Mouse (Mus musculus) forebrain, embryonic 12.5 days (tissue): ENCODE data around the gene Pcnx2. TPM values are rescaled to one million over a fixed set of nuclear protein-coding genes. Genes with fewer than 3 reads are reported as not detected.

Source experiments
- ATAC-seq: fragments of 200-750 bp; cut with Nextera tagmentation; 2 replicates; pipeline ENCODE4 v1.8.0; 2017; ENCODE audit warnings: moderate TSS enrichment; ENCODE audit not compliant: low FRiP score
- H3K27ac ChIP-seq: fragments of 300-500 bp; sonication (generic); 2 replicates; pipeline ENCODE4 v1.5.1; 2016; ENCODE audit warnings: mild to moderate bottlenecking
- H3K27me3 ChIP-seq: fragments of 300-500 bp; sonication (generic); 2 replicates; pipeline ENCODE4 v1.6.1; 2016; ENCODE audit warnings: mild to moderate bottlenecking
- H3K36me3 ChIP-seq: fragments of 300-500 bp; sonication (generic); replicated peaks from 2 replicates; pipeline ENCODE4 v1.6.1; 2016; ENCODE audit warnings: mild to moderate bottlenecking
- H3K4me1 ChIP-seq: fragments of 300-500 bp; sonication (generic); 2 replicates; pipeline ENCODE4 v1.6.1; 2016
- H3K4me2 ChIP-seq: fragments of 300-500 bp; sonication (generic); 2 replicates; pipeline ENCODE4 v1.6.1; 2016; ENCODE audit warnings: mild to moderate bottlenecking, moderate library complexity
- H3K4me3 ChIP-seq: fragments of 300-500 bp; sonication (generic); replicated peaks from 2 replicates; pipeline ENCODE4 v1.5.1; 2016; ENCODE audit warnings: mild to moderate bottlenecking
- H3K9ac ChIP-seq: fragments of 300-500 bp; sonication (generic); 2 replicates; pipeline ENCODE4 v1.6.1; 2016; ENCODE audit warnings: mild to moderate bottlenecking
- H3K9me3 ChIP-seq: fragments of 300-500 bp; sonication (generic); 2 replicates; pipeline ENCODE4 v1.6.1; 2016
- WGBS: fragments of 180-500 bp; shearing (Covaris S2); methylation state at CpG from one replicate; pipeline ENCODE4 v1.1.7; 2016; 5-methylcytosine and 5-hydroxymethylcytosine counted together
- polyA plus RNA-seq: library from polyadenylated mRNA; unstranded; fragments of >200 nt; fragmentation: Nextera tagmentation; extraction: Ambion mirVana; gene quantifications from 2 replicates; pipeline ENCODE4 v1.2.1, GENCODE M21; 2016

Pcnx2 gene
- polyA plus RNA-seq, 1 experiment from 2014 or later, result 1.3 TPM

DNA sequence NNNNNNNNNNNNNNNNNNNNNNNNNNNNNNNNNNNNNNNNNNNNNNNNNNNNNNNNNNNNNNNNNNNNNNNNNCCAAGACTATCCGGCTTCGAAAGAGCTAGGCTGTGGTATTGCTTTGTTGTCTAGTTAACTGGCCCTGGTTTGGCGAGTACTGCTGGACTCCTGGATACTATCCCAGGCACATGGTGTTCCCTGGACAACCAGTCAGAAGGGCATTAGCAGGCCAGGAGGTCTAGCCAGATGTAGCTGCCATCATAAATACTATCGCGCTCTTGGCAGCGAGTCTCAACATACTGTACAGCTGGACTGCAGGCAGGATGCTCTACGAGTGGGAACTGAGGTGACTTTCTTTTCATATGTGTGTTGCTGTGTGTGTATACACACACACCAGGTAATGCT is 175.4 kb downstream of the Pcnx2 start:
- no peak for ATAC-seq
- WGBS, result 94% methylated on average over 7 of the region's 7 CpGs
- H3K27me3 ChIP-seq, result no peaks in the 10 kb centered on the region
- no peak overlapping the region for H3K4me3 ChIP-seq
- H3K9me3 ChIP-seq, result no peaks in the 10 kb centered on the region
- H3K4me1 ChIP-seq, result no peaks in the 10 kb centered on the region
- H3K4me2 ChIP-seq, result no peak overlapping the region
- no peak overlapping the region for H3K9ac ChIP-seq
- H3K27ac ChIP-seq, result no peak overlapping the region
- H3K36me3 ChIP-seq, result no peaks in the 10 kb centered on the region

DNA sequence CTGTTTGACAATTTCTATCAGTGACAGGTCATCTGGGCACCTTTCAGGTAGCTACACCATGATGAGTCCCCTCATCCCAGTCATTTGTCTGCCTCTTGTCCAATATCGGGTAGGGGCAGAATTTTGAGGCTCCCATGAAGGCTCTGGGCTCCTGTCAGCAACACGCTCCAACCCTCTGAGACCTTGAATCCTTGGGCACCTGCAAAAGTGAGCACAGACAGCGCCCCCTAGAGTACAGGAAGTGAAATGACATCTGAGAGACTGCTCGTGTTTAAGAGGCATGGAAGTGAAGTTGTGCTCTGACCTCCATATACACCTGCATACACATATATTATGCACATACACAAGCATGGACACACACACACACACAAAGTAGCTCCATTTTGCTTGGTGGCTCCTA is 179.2 kb downstream of the Pcnx2 start:
- Histone ChIP-seq H3K4me1 (peaks cover 12% of the 10 kb centered on the region; the same call in 1 of the 2 replicates), H3K9me3 (no peaks in the 10 kb centered on the region), H3K4me2 (no peak overlapping the region), H3K27me3 (no peaks in the 10 kb centered on the region), H3K4me3 (no peak overlapping the region), H3K36me3 (no peaks in the 10 kb centered on the region), H3K9ac (no peak overlapping the region), H3K27ac (no peak overlapping the region)
- no peak for ATAC-seq
- 60% methylated on average over 4 of the region's 4 CpGs for WGBS

DNA sequence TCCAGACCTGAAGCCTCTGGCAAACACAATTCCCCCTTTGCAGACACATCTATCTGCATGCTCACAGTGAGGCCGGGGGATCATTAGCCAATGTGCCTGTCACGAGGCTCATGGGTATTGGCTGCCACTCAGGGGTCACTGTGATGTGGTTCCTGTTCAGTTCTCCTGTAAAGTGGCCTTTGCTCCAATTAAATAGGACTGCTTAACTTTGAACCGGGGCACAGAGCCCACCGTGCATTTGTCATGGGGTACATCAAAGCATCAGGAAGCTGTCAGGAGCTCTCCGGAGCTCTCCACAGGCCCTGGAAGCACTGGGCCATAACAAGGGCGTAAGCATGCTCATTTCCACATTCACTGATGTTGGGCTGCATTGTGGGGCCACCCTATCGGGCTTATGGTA is 181.5 kb downstream of the Pcnx2 start:
- H3K27ac ChIP-seq, result no peak overlapping the region
- no peak overlapping the region for H3K4me3 ChIP-seq
- no peak overlapping the region for H3K9ac ChIP-seq
- no peaks in the 10 kb centered on the region for H3K36me3 ChIP-seq
- no peaks in the 10 kb centered on the region for H3K27me3 ChIP-seq
- H3K4me1 ChIP-seq, result peaks cover 12% of the 10 kb centered on the region; the same call in 1 of the 2 replicates
- H3K9me3 ChIP-seq, result no peaks in the 10 kb centered on the region
- no peak overlapping the region for H3K4me2 ChIP-seq
- no peak for ATAC-seq
- 38% methylated on average over 7 of the region's 7 CpGs for WGBS

DNA sequence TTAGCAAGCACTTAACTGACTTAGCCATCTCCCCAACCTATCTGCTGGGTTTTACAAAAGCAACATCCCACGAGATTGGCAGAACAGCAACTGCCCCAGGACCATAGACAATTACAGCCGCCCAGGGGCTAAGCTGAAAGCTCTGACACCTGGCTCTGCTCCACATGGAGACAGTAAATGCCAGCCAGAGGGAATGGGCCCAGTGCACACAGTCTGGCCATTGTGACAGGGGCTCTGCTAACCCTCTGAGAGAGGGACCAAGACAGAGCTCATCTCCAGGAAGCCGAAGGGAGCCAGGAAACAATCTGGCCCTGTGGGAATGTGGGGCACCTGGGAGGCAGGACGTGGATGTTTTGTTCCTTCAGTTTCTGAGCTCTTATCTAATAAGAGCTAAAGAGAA is 181.9 kb downstream of the Pcnx2 start:
- H3K27ac ChIP-seq, result no peak overlapping the region
- no peak overlapping the region for H3K4me2 ChIP-seq
- H3K9ac ChIP-seq, result no peak overlapping the region
- no peaks in the 10 kb centered on the region for H3K9me3 ChIP-seq
- H3K36me3 ChIP-seq, result no peaks in the 10 kb centered on the region
- ATAC-seq, result no peak
- WGBS, result 55% methylated on average over 4 of the region's 4 CpGs
- no peaks in the 10 kb centered on the region for H3K27me3 ChIP-seq
- no peak overlapping the region for H3K4me3 ChIP-seq
- peaks cover 12% of the 10 kb centered on the region; the same call in 1 of the 2 replicates for H3K4me1 ChIP-seq

DNA sequence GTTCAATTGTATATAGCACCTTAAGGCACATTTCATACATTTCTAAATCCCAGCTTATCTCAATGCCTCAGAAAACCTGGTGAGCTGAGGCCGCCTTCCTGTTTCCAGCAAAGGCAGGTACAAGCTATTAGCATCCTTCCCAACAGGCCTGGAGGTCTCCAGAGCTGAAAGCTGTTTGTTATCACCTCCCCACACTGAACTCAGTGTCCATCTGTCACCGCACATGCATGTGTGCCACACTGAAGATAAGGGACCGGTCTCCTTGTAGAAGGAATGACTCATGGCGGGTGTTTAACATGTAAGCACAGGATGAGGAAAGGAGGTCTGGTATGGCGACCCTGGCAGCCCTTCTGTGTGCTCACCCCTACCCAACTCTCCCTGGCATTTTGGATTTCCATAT is 186.6 kb downstream of the Pcnx2 start:
- Histone ChIP-seq H3K9me3 (no peaks in the 10 kb centered on the region), H3K36me3 (no peaks in the 10 kb centered on the region), H3K4me2 (no peak overlapping the region), H3K9ac (no peak overlapping the region), H3K27me3 (no peaks in the 10 kb centered on the region), H3K4me3 (no peak overlapping the region), H3K27ac (no peak overlapping the region), H3K4me1 (peaks cover 5% of the 10 kb centered on the region; the same call in 1 of the 2 replicates)
- ATAC-seq, result no peak
- 92% methylated on average over 5 of the region's 5 CpGs for WGBS

DNA sequence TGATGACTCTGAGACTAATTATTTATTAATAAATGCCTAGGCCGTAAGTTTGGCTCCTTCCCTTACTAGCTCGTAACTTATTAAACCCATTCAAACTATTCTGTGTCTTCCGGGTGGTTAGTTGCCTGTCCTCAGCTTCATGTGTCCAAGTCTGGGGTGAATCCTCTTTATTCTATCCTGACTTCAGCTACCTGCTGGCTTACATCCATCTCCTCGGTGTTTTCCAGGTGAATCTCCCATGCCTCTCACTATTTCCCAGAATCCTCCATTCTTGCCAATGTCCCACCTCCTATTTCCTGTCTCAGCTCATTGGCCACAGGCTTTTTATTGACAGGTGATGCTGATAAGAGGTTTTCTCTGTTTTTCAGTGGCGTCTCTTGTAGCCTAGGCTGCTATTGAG is 188.9 kb downstream of the Pcnx2 start:
- H3K9ac ChIP-seq, result no peak overlapping the region
- H3K27ac ChIP-seq, result no peak overlapping the region
- ATAC-seq, result no peak

DNA sequence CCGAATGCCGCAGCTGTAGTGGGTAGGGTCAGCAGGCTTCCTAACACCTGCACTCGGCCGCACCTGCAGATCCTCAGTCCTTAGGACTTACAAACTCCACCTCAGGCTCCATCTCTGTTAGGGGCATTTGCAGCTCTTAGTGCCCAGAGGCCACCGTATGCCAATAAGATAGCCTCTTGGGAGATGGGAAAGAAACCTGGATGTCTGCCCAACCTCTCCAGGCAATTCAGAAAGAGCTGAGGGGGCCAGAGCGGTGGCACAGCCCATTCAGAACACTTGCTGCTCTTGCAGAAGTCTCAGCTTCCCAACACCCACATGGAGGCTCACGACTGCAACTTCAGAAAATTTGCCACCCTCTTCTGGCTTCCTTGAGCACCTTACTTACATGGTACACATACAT is 192.3 kb downstream of the Pcnx2 start:
- ATAC-seq, result no peak
- 82% methylated on average over 7 of the region's 7 CpGs for WGBS
- Histone ChIP-seq H3K9ac (no peak overlapping the region), H3K27ac (no peak overlapping the region), H3K36me3 (no peaks in the 10 kb centered on the region), H3K4me1 (no peaks in the 10 kb centered on the region), H3K4me2 (no peak overlapping the region), H3K9me3 (no peaks in the 10 kb centered on the region), H3K4me3 (no peak overlapping the region), H3K27me3 (no peaks in the 10 kb centered on the region)

More for the DNA sequence above, 188.9 kb downstream of the Pcnx2 start:
- H3K27me3 ChIP-seq, result no peaks in the 10 kb centered on the region
- WGBS, result 86% methylated on average over 5 of the region's 5 CpGs
- H3K4me2 ChIP-seq, result no peak overlapping the region
- H3K4me1 ChIP-seq, result no peaks in the 10 kb centered on the region
- no peaks in the 10 kb centered on the region for H3K36me3 ChIP-seq
- H3K4me3 ChIP-seq, result no peak overlapping the region
- H3K9me3 ChIP-seq, result no peaks in the 10 kb centered on the region

DNA sequence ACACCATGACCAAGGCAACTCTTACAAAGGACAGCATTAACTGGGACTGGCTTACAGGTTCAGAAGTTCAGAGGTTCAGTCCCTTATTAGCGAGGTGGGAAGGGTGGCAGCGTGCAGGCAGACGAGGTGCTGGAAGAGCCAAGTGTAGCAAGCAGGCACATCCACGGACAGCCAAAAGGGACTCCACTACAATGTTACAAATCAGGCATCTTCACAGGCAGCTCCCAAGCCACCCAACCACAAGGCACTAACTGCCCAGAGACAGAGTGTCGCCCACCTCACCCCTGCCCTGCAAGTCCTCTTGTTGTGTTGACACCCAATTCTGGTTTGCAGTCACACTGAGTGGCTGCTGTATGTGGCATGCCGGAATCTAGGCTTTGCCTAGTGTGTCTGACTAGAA is 193.7 kb downstream of the Pcnx2 start:
- WGBS, result 88% methylated on average over 6 of the region's 6 CpGs
- no peaks in the 10 kb centered on the region for H3K4me1 ChIP-seq
- no peak overlapping the region for H3K4me3 ChIP-seq
- H3K4me2 ChIP-seq, result no peak overlapping the region
- no peak overlapping the region for H3K9ac ChIP-seq
- no peak overlapping the region for H3K27ac ChIP-seq
- no peaks in the 10 kb centered on the region for H3K36me3 ChIP-seq
- no peaks in the 10 kb centered on the region for H3K27me3 ChIP-seq
- H3K9me3 ChIP-seq, result no peaks in the 10 kb centered on the region
- no peak for ATAC-seq

DNA sequence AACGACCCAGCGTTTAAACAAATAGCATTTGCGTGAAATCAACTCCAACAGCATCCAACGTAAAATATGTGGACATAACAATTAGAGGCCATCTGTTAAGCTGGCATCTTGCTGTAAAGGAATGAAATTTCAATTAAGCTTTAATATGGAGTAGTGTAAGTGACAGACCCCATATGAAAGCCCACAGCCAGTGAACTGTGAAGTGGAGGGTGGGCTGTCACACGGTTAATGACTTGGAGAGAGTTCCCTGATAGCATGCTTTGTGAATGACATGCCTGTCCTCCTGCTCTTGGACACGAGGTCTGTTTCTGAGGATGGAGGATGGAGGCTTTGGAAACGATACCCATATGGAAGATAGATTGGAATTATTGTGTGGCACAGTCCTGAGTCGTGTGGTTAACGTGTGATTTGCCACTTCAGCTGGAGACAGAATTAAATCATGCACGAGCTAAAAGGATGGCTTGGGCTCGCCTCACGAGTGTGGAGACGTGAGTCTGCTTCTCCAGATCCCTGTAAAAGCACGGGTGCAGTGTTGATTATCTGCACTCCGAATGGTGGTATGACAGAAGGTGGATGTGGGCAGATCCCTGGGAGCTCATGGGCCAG is 195.1 kb downstream of the Pcnx2 start:
- H3K9ac ChIP-seq, result no peak overlapping the region
- no peak overlapping the region for H3K4me3 ChIP-seq
- no peaks in the 10 kb centered on the region for H3K27me3 ChIP-seq
- H3K27ac ChIP-seq, result no peak overlapping the region
- H3K9me3 ChIP-seq, result 0 out of 2 replicates have a peak, but pooled peaks cover 8% of the 10 kb centered on the region
- WGBS, result 65% methylated on average over 15 of the region's 15 CpGs
- H3K4me2 ChIP-seq, result no peak overlapping the region
- H3K36me3 ChIP-seq, result no peaks in the 10 kb centered on the region
- peak; percentile 41; the same call in 1 of the 2 replicates for ATAC-seq
- no peaks in the 10 kb centered on the region for H3K4me1 ChIP-seq

Other genes with a start within 250 kb of the Pcnx2 start
- gene Map10, start 228.5 kb downstream of the Pcnx2 start, polyA plus RNA-seq, result 8.7 and 10.0 TPM in 2 replicates
- gene Ntpcr, start 168.4 kb downstream of the Pcnx2 start, polyA plus RNA-seq, result 17.1 and 20.0 TPM in 2 replicates
- gene Map3k21, start 12.1 kb upstream of the Pcnx2 start, polyA plus RNA-seq, result 0.08 TPM in 2 replicates
- 6.2 and 6.5 TPM in 2 replicates for gene Kcnk1, start 96.9 kb upstream of the Pcnx2 start, polyA plus RNA-seq